Mouse (Mus musculus): ENCODE measurements around the gene Engase.

- no peak for TF ChIP-seq CTCF (IDR thresholded peaks at IDR 0.05)
- TF ChIP-seq POLR2A (IDR thresholded peaks at IDR 0.05; ENCODE audit: insufficient read depth, low read depth, low read length): no peak
- no peak for TF ChIP-seq EP300 (IDR thresholded peaks at IDR 0.05; ENCODE audit: insufficient read depth, low read depth, low read length)
Measured at GRCm38 (mm10) chr11:118517924-118518323, 41.3 kb downstream of the Engase start.

Measured in heart, adult 2 months (tissue).